Mouse (Mus musculus) gastrocnemius, adult 2 months (tissue): ENCODE data around the gene Hhat. TPM values are rescaled to one million over a fixed set of nuclear protein-coding genes. Genes with fewer than 3 reads are reported as not detected.

Experiments used
- DNase-seq: peaks from one replicate; pipeline ENCODE4 v3.0.0; 2022
- H3K27ac ChIP-seq: fragments of 200-600 bp; 2 replicates; pipeline ENCODE4 v1.8.1; 2022; ENCODE audit warnings: mild to moderate bottlenecking
- H3K4me3 ChIP-seq: fragments of 200-600 bp; 2 replicates; pipeline ENCODE4 v1.8.1; 2022; ENCODE audit warnings: mild to moderate bottlenecking, moderate library complexity
- CTCF ChIP-seq: fragments of 200-600 bp; IDR thresholded peaks from 2 replicates; pipeline ENCODE4 v1.8.1; 2022; ENCODE audit warnings: antibody characterized with exemption, mild to moderate bottlenecking, moderate library complexity
- intact Hi-C: fragments of 180-260 bp; cut with DNase I; formaldehyde crosslinking; loops from one replicate; pipeline ENCODE4 v1.15.1; 2025
- total RNA-seq, 2 experiments: library from RNA; stranded (reverse); gene quantifications; 2 replicates each; pipeline ENCODE4 v1.2.3; 2021

Hhat gene
- total RNA-seq, 2 experiments from 2014 or later = 0.59 to 0.69 TPM

- TF ChIP-seq CTCF = no peak
- Histone ChIP-seq H3K4me3 (no peak overlapping the region), H3K27ac (0 out of 2 replicates have a peak overlapping the region, but pooled peaks have one; percentile 40)
- intact Hi-C loops = no loop called here
- DNase-seq = no peak
Measured at GRCm38 (mm10) chr1:192778206-192778605, 7.2 kb upstream of the Hhat start.

GRCm38 (mm10) chr1:192770130-192770494, 911 bp downstream of the Hhat start:
- intact Hi-C loops = no loop called here
- no peak for DNase-seq
- H3K27ac ChIP-seq = peak overlapping the region; percentile 93
- H3K4me3 ChIP-seq = peak overlapping the region; percentile 95
- no peak for TF ChIP-seq CTCF

- intact Hi-C loops = no loop called here
- DNase-seq = no peak
Measured at GRCm38 (mm10) chr1:192765531-192765930, 5.5 kb downstream of the Hhat start.

GRCm38 (mm10) chr1:192764547-192764946, 6.5 kb downstream of the Hhat start:
- H3K4me3 ChIP-seq = no peak overlapping the region
- H3K27ac ChIP-seq = no peak overlapping the region
- no peak for TF ChIP-seq CTCF
- no peak for DNase-seq
- intact Hi-C loops = no loop called here

More at GRCm38 (mm10) chr1:192765531-192765930, 5.5 kb downstream of the Hhat start:
- H3K27ac ChIP-seq = no peak overlapping the region
- TF ChIP-seq CTCF = no peak
- H3K4me3 ChIP-seq = no peak overlapping the region

- no peak for TF ChIP-seq CTCF
- Histone ChIP-seq H3K27ac (no peak overlapping the region), H3K4me3 (no peak overlapping the region)
- intact Hi-C loops = no loop called here
- DNase-seq = no peak
Measured at GRCm38 (mm10) chr1:192762946-192763933, 7.8 kb downstream of the Hhat start.

GRCm38 (mm10) chr1:192756674-192757073, 14.3 kb downstream of the Hhat start:
- TF ChIP-seq CTCF = no peak
- Histone ChIP-seq H3K4me3 (no peak overlapping the region), H3K27ac (no peak overlapping the region)
- intact Hi-C loops = no loop called here
- no peak for DNase-seq

- H3K4me3 ChIP-seq = no peak overlapping the region
- TF ChIP-seq CTCF = no peak
- DNase-seq = no peak
- no peak overlapping the region for H3K27ac ChIP-seq
- intact Hi-C loops = no loop called here
Measured at GRCm38 (mm10) chr1:192755685-192756606, 15.1 kb downstream of the Hhat start.

- intact Hi-C loops = no loop called here
- DNase-seq = no peak
- TF ChIP-seq CTCF = no peak
- no peak overlapping the region for H3K27ac ChIP-seq
- H3K4me3 ChIP-seq = no peak overlapping the region
Measured at GRCm38 (mm10) chr1:192755246-192755645, 15.8 kb downstream of the Hhat start.

GRCm38 (mm10) chr1:192754268-192754667, 16.8 kb downstream of the Hhat start:
- no peak for DNase-seq
- TF ChIP-seq CTCF = no peak
- intact Hi-C loops = no loop called here
- H3K4me3 ChIP-seq = no peak overlapping the region
- H3K27ac ChIP-seq = no peak overlapping the region

GRCm38 (mm10) chr1:192752659-192753601, 18.1 kb downstream of the Hhat start:
- intact Hi-C loops = no loop called here
- peak; percentile 23 for DNase-seq
- TF ChIP-seq CTCF = no peak
- peak overlapping the region; percentile 67 for H3K4me3 ChIP-seq
- peak overlapping the region; percentile 81 for H3K27ac ChIP-seq

- DNase-seq = no peak
- no peak for TF ChIP-seq CTCF
Measured at GRCm38 (mm10) chr1:192750042-192750437, 21.0 kb downstream of the Hhat start.

More at GRCm38 (mm10) chr1:192750042-192750437, 21.0 kb downstream of the Hhat start:
- H3K4me3 ChIP-seq = no peak overlapping the region
- no peak overlapping the region for H3K27ac ChIP-seq
- intact Hi-C loops = no loop called here
